Mouse (Mus musculus) gastrocnemius, adult 18-20 months (tissue): ENCODE results near the gene Reg3d. TPM values are rescaled to one million over a fixed set of nuclear protein-coding genes. Genes with fewer than 3 reads are reported as not detected.
"Not testable (repeated sequence)": the region's sequence is repeated elsewhere in the genome, so short reads cannot be mapped to it uniquely, and the experiment has no call there.

ENCODE experiments used
- DNase-seq: peaks from one replicate; pipeline ENCODE4 v3.0.0; 2021; ENCODE audit warnings: low spot score
- long read RNA-seq, 2 experiments: library from polyadenylated mRNA; stranded (forward); transcript quantifications; one replicate each; pipeline ENCODE4 v2.0.0; 2021
- total RNA-seq, 2 experiments: library from RNA; stranded (reverse); gene quantifications; 2 replicates each; pipeline ENCODE4 v1.2.3; 2021

Reg3d gene
- total RNA-seq: not detected
- long read RNA-seq, experiment 1: 0 reads
- long read RNA-seq, experiment 2: 0 reads

- no peak for DNase-seq
These were observed at the start of gene Reg3d for GRCm38 (mm10) chr6:78378765-78379164. Gene Reg3d (minus strand): TSS chr6:78378865.

GRCm38 (mm10) chr6:78425497-78425896 is 46.8 kb upstream of the Reg3d start:
- no peak for DNase-seq

- DNase-seq: not testable (repeated sequence)
These were observed 43.7 kb upstream of the Reg3d start, which contains the start of gene Reg1 for GRCm38 (mm10) chr6:78422411-78422810. Gene Reg1 (plus strand): TSS chr6:78422711.

- DNase-seq: not testable (repeated sequence)
These were observed 16.7 kb upstream of the Reg3d start, which contains the start of gene Reg2 for GRCm38 (mm10) chr6:78395323-78395722. Gene Reg2 (plus strand): TSS chr6:78395623.

GRCm38 (mm10) chr6:78385609-78386008 is 6.9 kb upstream of the Reg3d start:
- no peak for DNase-seq

GRCm38 (mm10) chr6:78380409-78380808 is 1.7 kb upstream of the Reg3d start, which contains the start of gene Reg3a:
Gene Reg3a (plus strand): TSS chr6:78380709.
- DNase-seq: no peak

- no peak for DNase-seq
These were observed 8.3 kb downstream of the Reg3d start, which contains the start of gene Reg3b for GRCm38 (mm10) chr6:78370357-78370756. Gene Reg3b (plus strand): TSS chr6:78370657.

- DNase-seq: no peak
These were observed 16.6 kb downstream of the Reg3d start for GRCm38 (mm10) chr6:78361971-78362563.

GRCm38 (mm10) chr6:78341689-78342088 is 37.0 kb downstream of the Reg3d start:
- no peak for DNase-seq

- no peak for DNase-seq
These were observed 38.4 kb downstream of the Reg3d start for GRCm38 (mm10) chr6:78340296-78340695.

GRCm38 (mm10) chr6:78331919-78332569 is 46.6 kb downstream of the Reg3d start:
- DNase-seq: no peak

- DNase-seq: no peak
These were observed 49.5 kb downstream of the Reg3d start for GRCm38 (mm10) chr6:78329166-78329565.

- DNase-seq: no peak
These were observed 50.9 kb downstream of the Reg3d start for GRCm38 (mm10) chr6:78327798-78328197.

Other genes starting within 250 kb of the Reg3d start
- not detected for gene Reg3b, start 8.2 kb downstream of the Reg3d start, total RNA-seq
- gene Reg3a, start 1.8 kb upstream of the Reg3d start, total RNA-seq: not detected
- gene Reg2, start 16.8 kb upstream of the Reg3d start, total RNA-seq: not detected
- gene Reg1, start 43.8 kb upstream of the Reg3d start, total RNA-seq: not detected
- not detected for gene Reg3g, start 90.0 kb upstream of the Reg3d start, total RNA-seq